Mouse (Mus musculus): ENCODE measurements at regions not wholly inside any gene's neighbourhood (a gene's known extent, or its start where the extent isn't known, plus 50 kb on each side); places are given as distances from the start of the nearest gene placed in this dataset.

- DNase-seq (ENCODE audit: low spot score), result no peak
Observed at GRCm38 (mm10) chr8:103433532-103434105, 648.2 kb upstream of the Cdh11 start.

DNA sequence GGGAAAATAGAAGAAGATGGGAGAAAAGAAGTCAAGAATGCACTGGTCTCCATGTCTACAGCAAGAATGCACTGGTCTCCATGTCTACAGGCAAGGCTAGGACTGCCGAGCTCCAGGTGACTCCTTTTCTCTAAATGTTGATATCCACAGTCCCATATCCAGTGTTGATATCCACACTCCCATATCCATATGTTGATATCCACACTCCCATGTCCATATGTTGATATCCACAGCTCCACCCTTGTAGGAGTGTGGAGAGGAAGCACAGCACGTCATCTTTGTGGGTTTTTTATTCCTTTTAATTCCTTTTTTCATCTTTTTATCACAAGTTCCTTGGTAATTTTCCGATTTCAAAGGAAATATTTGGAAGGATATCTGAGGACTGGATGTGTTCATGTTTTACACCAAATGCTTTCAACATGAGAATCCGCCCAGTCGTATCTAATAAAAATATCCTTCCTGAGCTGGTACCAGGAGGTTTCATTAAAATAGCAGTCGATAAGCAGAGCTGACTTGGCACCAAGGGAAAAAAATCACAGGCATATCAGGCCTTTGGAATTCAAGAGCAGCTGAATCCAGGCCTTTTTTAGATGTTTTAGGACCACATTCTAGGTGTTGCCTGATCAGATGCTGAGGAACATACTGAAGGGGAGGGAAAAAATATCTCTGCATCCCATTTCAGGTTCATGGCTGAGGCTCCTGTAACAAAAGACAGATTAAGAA is 653.7 kb upstream of the Cdh11 start:
- DNase-seq (ENCODE audit: low spot score), result no peak

DNA sequence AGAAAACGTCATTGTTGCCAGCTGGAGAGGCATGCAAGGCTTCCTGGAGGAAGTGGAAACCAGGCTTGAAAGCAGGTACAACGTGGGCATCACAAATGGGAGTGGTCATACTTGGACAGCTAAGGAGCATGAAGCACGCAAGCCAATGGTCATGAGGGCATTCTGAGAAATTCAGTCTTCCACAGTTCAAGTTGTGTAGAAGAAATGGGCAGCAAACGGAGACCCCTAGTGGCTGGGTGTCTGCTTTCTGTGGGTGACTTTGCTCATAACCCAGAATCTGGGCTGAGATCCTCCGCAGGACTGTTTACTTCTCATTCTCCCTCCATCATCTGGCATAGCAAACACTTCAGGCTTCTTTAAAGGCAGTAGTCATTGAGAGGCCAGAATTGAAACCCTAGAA is 655.7 kb upstream of the Cdh11 start:
- DNase-seq (ENCODE audit: low spot score), result peak; percentile 54

DNA sequence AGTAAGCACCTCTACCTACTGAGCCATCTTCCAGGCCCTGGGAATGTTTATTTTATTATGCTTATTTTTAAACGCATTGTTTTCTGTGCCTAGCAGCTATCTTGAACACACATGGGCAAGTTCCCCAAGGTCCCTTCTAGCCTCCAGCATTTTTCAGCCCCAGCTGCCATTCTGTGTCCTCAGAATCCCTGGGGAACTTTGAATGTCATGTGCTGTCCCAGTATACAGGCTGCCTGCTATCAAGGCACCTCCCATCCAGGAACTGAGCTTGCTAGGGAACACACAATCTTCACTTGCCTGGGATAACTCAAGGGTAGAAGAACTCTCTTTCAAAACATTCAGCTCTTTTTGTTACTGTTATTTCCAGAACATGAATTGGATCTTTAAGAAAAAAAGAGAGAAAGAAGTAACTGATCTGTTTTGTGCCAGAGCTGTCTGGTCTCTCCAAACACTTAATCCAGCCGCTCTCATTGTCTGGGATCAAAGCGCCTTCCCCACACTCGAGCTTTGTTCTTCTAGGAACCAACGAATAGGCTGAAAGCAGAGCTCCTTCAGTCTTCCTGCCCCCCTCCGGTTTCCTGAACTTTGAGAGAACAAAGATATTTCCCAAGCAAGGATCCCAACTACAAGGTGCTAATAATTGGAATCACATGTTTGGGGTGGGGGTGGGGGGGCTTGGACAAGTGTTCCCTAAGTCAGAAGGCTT is 657.1 kb upstream of the Cdh11 start:
- peak; percentile 47 for DNase-seq (ENCODE audit: low spot score)

DNA sequence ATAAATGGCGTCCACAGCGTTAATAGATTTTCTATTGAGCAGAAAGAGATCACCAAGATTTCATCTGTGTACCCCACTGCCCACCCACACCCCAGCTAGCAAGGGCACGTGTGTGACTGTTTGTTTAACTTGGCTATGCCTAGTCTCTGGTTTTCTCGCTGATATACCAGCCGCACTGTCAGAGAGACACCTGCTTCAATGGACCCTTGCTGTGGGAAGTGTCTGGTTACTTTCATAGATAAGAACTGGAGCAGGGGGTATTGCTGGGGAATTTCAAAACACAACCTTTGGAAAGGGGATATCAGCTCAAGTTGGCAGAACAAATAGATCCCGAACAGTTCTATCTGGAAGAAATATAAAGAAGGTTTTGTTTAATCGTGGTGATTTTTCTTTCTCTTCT is 656.8 kb upstream of the Cdh5 start:
- DNase-seq (ENCODE audit: low spot score), result no peak

- DNase-seq (ENCODE audit: low spot score), result no peak
Observed at GRCm38 (mm10) chr8:103445378-103445777, 656.0 kb upstream of the Cdh5 start.

GRCm38 (mm10) chr8:103447916-103448315 is 653.5 kb upstream of the Cdh5 start:
- no peak for DNase-seq (ENCODE audit: low spot score)

DNA sequence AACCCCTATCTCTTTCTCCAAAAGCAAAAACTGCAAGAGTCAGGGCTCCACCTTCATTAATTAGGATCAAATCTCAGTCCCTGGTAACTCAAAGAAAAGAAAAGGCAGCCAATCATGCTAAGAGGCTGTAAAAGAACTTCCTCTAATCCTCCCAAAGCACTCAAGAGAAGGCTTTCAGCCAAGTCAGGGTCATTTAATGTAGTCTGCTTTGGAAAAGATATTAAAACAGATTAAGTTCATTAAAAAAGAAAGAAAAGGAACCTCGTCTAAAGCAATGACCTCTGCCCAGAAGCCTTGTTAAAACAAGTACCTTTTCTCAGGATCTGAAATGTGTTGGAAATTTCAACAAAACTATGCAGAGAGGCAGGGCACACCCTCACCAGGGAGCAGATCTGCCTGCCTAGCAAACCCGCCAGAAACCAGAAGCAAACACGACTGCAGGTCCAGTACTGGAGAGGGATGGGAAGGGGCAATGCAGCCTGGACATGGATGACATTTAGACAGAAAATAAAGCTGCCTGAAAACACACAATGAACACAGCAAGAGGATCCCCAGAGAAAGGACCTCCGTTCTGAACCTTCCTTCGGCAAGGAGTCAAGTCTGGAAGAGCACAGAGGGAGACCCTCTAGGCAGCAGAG is 649.9 kb upstream of the Cdh5 start:
- no peak for DNase-seq (ENCODE audit: low spot score)

DNA sequence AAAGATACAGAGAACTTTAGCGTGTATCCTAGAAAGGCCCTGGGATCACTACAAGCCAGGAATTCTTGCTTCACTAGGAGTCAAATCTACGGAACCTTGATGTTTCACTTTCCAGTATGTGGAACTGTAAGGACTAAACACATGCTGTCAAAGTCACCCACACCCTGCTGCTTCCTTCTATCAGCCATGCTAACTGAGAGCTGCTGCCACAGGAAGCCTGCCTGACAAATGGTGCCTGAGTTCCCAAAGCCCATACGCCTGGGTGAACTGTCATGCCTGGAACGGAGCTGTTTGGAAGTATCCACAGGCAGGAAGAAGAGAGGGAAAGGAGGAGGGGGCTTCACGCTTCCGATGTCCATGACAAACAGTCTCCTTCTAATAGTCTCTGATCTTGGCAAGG is 644.2 kb upstream of the Cdh5 start:
- no peak for DNase-seq (ENCODE audit: low spot score)

DNA sequence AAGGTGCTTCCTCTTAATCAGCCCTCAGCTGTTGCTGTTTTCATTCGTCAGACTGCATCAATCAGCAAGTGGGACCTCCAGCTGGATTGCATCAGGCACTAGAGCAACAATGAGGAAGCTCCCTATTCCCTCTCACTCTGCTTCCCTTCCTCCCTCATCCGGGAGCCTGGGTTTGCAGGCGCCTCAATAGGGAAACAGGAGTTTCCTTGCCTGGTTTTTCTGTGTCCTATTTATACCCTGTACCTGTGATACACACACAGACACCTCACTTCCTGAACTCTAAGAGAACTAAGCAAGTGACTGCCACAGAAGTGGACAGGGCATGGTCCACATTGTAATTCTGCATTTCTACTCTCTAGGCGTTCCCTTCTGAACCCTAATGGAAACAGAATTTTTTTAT is 637.9 kb upstream of the Cdh5 start:
- DNase-seq (ENCODE audit: low spot score), result no peak

DNA sequence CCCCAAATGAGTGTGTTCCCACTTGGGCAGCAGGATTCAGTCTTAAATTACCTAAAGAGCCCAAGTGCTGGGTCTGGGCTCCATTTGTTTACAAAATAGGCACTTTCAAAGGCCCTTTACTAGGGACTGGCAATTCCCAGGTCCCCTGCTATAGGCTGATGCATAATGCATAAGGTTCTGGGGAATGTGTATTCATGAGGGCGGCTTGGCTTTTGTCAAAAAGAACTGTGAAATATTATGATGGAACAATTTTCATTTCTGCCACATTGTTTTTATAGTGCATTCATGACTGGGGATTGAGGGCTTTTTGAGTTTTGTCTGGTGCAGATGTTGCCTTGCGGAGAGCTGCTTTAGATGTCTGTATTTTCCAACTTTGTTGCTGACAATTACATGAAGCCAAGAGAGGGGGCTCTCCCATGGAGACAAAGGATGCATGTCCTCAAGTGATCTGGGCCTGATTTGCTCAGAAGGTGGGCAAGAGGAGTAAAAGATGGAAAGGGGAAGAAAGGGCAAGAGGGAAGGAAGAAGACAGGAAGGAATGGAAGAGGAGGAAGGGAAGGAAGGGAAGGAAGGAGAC is 636.6 kb upstream of the Cdh5 start:
- DNase-seq (ENCODE audit: low spot score), result no peak

DNA sequence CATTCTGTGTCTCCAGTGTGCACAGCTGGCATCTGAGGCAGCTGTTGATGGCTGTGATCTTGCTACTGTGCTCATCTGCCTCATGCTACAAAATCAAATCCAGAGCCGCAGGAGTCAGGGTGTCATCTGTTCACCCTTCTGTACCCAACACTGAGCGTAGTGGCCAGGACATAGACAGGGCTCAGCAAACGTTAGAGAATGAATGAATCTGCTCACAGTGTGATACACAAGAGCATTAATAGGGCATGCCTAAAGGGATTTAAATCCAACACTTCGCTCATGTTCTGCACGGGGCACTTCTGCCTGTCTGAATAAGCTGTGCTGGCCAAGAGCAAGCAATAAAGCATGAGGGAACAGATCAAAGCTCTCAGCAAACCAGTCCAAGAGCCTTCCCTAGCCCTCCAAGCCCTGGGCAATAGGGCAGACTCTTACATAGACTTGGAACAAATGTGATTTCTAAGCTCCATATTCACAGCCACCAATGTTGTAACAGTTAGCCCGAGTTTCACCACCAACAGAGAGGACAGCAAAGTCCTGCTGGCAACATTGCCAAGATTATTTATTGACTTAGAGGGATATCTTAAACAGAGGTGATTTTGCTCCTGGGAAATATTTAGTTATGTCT is 633.8 kb upstream of the Cdh5 start:
- peak; percentile 9 for DNase-seq (ENCODE audit: low spot score)

- DNase-seq (ENCODE audit: low spot score), result no peak
Observed at GRCm38 (mm10) chr8:103469049-103469448, 632.4 kb upstream of the Cdh5 start.

DNA sequence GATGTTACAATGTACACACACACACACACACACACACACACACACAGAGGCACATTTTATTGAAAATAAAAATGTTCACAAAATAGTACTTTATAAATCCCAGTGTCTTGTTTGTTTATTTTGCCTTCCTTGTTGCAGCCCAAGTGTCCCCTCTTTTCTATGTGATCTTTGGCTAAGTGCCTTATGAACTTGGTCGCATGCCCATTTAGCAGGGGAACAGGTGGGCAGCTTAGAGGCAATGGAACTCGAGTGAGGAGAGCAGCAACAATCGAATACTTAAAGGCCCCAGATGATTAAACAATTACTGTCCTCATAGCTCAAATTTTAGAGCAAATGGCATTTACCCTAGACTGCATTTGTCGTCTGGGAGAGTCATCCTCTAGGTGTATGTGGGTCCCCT is 631.1 kb upstream of the Cdh5 start:
- DNase-seq (ENCODE audit: low spot score), result no peak

DNA sequence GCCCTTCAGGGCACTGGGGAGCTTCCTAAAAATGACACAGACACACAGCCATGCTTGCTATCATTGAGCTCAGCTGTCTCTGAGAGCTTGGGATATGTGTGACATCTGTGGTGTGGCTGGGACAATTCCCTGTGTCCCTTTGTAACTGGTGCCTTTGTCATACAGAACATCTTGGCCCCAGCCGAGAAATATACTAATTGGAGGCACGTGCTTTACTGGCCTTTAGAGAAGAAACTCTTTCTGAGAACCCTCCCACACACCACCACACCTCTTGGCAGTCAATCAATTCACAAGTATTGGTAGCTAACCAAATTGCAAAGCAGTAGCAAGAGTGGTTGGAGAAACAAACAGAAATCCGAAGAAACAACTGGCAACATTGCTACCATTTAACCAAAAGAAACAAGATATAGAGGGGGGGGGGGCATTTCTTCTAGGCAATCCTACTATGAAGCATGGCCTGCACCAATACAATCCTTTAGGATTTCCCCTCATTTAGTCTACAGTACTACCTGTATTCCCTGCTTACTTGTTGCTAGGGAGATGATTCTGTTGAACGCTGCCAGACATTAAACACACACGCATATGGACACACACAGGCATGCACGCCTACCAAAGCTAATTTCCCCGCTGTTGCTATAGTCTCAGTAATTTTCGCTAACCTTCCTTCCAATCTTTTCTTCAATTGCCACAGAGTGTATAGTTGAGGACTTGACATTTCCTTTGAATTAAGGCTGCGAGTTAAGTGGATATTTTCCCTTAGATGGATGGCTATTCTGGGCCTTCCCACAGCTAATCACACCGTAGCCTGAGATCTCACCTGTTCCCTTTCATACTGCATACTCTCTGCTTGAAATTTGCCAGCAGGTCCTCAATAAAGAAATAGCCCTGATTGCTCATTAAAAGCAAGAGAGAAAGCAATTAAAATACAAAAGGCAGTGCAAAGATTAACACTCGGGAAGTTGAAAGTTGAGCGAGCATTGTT is 625.3 kb upstream of the Cdh5 start:
- no peak for DNase-seq (ENCODE audit: low spot score)

GRCm38 (mm10) chr8:103482033-103482720 is 619.2 kb upstream of the Cdh5 start:
- DNase-seq (ENCODE audit: low spot score), result peak; percentile 59

GRCm38 (mm10) chr8:103485441-103485840 is 616.0 kb upstream of the Cdh5 start:
- no peak for DNase-seq (ENCODE audit: low spot score)

GRCm38 (mm10) chr8:103489411-103489810 is 612.0 kb upstream of the Cdh5 start:
- no peak for DNase-seq (ENCODE audit: low spot score)

- DNase-seq (ENCODE audit: low spot score), result no peak
Observed at GRCm38 (mm10) chr8:103492914-103493517, 608.4 kb upstream of the Cdh5 start.
